Mouse (Mus musculus) right cerebral cortex, postnatal 10 days (tissue): ENCODE results near the gene Ube2o.
"Not testable (repeated sequence)": the region's sequence is repeated elsewhere in the genome, so short reads cannot be mapped to it uniquely, and the experiment has no call there.

ENCODE experiments used
- DNase-seq, 2 experiments: peaks; one replicate each; pipeline ENCODE4 v3.0.0; 2021; ENCODE audit warnings: low spot score in 2 of 2

Ube2o gene

DNA sequence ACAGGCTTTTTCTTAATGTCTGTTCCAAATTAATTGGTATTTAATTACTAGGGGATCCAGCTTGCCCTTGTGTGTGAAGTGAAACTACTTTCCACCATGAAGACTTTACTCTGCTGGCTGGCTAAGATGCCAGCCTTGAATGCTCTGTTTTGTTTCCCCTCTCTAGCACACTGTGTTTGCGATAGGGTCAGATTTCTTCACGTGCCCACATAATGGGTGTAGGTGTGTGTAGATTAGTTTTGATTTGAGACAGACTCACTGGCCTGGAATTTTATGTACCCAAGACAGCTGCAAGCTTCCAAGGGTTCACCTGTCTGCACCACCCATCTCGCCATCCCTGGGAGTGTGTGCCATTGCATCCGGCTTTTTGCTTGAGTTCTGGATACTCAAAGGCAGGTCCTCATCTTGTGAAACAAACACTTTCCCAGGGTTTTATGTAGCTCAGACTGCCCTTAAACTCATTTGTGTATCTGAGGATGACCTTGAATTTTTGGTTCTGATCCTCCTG, 67.7 kb downstream of the Ube2o start:
- no peak for DNase-seq

DNA sequence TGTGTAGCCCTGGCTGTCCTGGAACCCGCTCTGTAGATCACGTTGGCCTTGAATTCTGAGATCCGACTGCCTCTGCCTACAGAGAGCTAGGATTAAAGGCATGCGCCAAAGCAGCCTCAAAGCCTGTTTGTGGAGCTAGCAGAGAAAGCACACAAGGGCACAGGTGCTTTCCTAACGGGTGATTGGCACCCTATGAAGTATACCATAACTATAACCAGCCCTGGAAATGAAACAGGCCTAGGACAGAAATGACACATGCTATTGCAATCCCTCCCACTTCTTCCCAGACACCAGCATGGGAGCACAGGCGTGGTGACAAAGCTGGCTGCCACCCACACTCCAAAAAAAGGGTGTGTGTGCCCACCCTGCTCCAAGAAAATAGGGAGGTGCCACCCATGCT, 68.3 kb downstream of the Ube2o start:
- no peak for DNase-seq

DNA sequence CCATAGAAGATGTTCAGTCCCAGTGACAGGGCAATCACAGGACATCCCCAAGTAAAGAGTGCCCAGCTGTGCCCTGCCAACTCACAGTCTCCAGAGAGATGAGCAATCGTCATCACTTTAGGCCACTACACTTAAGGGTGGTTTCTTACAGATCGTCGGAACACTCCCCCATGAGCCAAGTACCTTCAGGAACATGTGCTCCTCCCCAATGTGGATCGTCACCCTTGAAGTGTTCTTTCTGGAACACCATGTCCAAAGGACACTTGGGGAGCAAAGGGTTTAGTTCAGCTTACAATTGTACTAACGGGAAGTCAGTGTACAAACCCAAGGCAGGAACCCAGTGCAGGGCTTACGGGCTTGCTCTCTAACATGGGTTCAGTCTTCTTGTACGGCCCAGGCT, 69.1 kb downstream of the Ube2o start:
- no peak for DNase-seq

DNA sequence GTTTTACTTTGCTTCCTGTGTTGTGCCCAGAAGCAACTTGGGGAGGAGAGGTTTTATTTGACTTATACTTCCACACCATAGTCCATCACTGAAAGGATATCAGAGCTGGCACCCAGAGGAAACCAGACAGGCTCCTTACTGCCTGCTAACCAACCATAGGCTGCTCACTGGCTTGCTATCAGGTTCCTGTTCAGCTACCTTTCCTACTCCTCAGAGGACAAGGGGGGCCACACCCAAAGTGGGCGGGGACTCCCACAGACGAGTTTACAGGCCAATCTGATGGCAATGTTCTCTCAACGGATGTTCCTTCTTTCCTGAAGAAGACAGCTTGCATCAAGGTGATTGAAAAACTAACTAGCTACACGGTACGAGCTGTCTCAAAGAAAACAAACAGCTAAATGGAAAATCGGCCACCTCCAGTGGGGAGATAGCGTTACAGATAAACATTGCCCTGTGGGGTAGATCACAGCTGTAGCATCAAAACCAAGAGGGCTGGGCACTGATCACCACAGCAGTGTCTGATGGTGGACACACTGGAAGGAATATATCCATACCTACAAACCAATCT, 69.9 kb downstream of the Ube2o start:
- no peak for DNase-seq

DNA sequence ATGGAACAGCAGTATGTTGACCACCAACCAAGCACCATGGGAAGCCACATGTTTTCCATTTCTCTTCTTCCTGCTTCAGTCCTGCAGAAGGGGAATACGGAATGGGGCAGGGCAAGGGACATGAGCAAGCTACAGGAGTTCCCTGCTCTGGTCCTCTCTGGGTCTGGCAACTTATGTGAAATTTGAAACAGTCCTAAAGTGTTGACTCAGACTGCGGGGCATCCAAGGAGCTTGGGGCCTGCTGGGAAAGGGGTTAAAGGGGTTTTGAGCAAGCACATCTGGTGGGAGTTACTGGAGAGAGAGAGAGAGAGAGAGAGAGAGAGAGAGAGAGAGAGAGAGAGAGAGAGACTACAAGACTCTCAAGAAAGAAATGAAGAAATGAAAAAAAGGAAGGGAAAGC, 72.6 kb downstream of the Ube2o start:
- DNase-seq: no peak

DNA sequence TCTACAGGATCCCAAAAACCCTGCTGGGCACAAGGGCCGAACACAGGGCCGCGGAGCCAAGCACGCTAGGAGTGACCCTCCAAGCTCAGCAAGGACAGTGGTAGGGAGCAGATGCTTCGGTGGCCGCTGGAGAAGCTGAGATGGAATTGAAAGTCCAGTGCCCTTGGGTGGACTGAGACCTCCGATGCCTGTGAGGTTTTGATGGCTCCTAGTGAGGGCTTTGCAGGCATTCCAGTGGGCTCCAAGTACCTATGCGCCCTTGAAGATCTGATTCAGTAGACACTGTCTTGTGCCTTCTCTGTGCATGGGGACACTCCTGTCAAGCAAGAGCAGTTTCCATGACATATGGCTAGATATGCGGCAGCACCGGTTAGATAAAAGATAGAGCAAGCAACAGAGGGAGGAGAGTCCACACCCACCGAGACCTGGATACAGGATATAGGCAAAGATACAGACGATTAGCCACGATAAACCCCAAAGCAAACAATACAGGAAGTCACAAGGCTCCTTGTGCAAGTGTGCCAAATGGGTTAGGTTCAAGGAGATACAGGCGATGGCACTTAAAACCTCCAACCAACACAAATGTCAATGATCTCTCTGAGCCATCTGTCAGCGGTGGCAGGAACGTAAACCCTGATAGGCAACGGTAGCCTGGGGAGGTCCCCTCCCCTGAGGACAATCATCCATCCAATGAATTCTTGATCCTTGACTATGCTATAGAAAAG, 74.9 kb downstream of the Ube2o start:
- DNase-seq: no peak

DNA sequence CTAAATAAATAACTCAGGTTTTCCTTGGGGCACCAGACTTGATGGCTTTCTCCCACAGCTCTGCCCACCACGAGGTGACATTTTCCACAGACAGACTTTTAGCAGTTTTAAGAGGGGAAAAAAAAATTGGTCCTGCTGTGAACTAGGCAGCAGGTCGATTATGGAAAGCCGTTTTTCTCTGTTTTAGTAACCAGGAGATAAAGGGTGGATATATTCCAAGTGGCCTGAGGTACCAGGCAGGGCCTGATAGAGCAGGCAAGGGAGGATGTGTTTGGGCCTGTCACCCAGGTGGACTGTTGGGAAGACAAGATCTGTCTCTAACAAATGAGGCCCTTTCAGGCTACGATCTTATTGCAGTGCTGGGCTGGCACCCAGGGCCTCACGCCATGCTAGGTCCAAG, 75.7 kb downstream of the Ube2o start:
- no peak for DNase-seq

DNA sequence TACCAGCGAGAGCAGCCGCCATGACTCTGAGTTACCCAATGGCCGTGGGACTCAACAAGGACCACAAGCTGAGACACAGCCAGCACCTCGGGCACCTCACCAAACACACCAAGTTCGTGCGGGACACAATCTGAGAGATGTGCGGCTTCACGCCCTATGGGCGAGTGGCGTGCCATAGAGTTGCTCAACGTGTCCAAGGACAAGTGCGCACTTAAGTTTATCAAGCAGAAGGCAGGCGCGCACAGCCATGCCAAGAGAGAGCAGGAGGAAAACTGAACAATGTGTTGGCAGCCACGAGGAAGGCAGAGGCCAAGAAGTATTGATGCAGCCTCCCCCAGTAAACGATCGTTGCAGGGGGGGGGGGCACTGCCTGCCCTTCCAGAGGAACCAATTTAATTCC, 76.7 kb downstream of the Ube2o start:
- DNase-seq: no peak

DNA sequence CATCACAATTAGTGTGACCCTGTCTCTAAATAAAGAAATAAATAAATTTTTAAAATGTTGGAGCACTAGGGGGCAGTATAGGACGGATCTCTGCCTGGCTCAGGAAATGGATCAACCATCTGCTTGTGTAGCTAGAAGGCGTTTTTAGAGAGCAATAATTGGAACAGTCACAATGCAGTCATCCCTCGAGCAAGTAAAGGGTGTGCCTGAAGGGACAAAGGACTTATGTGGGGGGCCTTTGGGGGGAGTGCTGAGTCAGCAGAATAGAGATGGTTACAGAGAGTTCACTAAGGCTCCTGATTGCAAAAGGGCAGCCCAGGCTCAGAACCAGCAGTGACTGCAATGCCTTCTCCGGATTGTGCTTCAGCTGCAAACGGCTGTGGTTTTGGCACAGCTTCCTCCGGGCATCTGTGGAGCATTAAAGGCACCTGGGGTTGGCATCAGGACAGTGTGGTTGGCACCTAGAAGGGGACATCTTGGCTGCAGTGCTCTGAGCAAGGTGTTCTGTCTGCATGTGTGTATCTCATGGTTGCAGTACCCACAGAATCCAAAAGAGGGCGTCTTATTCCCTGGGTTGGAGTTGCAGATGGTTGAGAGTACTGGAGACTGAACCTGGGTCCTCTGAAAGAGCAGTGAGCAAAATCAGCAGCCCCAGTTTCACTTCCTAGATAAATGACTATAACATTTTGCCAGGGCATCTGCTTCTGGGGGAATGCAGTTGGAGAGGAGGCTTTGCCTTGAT, 80.1 kb downstream of the Ube2o start:
- DNase-seq: no peak

DNA sequence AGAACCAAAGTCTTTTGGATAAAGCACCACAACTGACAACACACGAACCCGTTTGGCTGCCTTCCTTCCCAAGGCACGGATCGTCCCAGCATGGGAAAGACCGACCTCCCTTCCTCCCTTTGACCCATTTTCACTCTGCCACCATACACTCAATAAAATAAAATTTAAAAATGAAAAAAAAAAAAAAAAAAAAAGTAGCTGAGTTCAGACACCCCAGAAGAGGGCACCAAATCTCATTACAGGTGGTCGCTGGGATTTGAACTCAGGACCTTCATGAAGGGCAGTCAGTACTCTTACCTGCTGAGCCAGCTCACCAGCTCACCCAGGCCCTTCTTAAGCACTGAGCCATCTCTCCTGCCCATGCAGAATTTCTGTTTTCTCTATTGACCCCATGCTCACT, 82.2 kb downstream of the Ube2o start:
- DNase-seq: no peak

DNA sequence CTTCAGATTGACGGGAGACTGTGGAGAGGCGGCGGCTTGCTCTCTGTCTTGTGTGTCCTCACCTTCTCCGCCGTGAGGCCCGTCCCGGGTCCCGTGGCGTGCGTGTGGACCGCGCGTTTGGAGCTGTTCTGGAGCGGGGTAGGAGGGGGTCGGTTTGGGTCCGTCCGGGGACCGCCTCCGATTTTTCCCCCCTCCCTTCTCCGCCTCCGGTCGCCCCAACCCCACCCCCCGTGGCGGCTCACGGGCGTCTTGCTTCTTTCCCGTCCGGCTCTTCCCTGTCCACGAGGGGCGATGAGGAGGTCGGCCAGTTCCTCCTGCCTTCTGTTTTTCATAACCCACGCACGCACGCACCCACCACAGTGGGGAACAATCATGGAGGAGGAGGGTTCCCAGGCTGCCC, 82.7 kb downstream of the Ube2o start:
- DNase-seq: no peak

DNA sequence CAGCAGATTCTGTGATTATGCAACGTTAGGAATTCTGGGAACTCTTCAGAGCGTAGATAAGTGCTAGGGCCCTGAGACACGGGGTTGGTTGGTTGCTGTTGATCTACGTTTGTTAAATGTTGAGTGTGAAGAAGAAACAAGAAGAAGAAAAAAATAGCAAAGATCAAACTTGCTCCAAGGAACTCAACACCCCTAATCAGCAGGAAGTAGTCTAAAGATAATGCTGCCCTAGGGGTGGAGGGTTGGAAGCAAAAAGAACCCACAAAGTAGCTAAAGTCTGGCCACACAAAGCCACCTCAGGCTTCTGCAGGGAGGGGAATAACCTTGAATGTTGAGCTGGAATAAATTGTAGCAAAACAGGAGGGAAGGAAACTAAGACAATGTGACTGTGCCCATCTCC, 83.9 kb downstream of the Ube2o start:
- no peak for DNase-seq

DNA sequence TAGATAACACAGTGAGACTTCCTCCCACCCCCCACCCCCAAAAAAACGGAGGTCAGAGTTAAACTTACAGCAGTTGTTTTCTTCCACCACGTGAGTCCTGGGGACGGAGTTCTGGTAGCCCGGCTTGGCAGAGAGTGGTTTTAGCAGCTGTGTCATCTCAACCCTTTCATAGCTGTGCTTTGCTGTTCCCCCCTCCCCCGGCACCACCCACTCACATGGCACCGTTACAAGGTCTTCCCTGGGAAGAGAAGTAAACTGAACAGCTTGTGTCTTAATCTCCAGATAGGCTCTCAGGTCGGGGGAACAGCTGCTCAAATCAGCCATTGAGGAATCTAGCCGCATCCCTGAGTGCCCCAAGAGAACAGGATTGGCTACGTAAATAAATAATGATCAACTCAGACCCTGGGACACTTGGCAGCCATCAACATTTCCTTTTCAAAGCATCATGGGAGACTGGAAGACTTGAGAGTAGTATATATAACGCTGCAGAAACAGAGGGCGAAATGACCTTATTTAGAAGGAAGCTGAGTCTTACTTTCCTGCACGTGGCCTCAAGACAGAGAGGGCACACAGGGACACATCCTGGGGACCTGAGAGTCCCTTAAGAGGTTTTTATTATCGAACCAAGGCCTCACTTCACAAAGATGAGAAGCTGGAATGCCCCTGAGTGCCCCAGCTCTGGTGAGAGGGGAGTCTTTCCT, 86.6 kb downstream of the Ube2o start:
- DNase-seq: peak; percentile 73 to 76

DNA sequence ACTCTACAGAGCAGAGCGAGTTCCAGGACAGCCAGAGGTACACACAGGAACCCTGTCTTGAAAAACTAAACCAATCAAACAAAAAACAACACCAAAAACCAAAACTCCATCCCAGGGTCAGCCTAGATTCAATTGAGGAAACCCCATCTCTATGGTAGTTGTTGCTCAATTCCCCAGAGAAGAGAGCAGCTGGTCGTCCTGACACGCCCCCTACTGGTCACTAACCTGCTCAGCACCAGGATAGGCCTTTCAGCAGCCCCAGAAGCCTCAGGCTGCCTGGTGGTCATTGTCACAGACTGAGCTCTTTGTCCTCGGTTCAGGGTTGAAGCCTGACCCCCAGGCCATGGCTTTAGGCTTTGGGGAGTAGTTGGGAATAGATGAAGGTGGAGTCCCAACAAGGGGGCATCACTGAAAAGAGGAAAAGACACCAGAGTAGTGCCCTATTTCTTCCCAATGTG, 87.4 kb downstream of the Ube2o start, which contains the start of gene Prpsap1:
Gene Prpsap1 (minus strand): TSS at position 408 of the 458 bp plus-strand sequence.
- peak in 1 of 2 experiments; percentile 46 for DNase-seq

DNA sequence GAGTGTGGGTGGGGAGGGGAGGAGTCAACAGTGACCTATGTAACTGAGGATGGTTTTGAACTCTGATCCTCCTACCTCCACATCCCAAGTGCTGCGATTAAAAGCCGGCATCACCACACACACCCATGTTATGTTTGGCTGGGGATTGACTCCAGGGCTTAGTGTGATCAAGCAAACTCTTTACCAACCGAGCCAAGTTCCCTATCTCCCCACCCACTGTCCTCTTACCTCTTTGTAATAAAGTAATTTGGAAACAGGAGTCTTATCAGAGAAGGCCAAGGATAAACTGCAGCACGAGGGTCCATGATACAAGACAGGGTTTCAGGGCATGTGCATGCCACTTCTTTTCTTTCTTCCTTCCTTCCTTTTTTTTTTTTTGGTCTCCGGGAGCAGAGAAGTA, 88.1 kb downstream of the Ube2o start:
- DNase-seq: no peak

DNA sequence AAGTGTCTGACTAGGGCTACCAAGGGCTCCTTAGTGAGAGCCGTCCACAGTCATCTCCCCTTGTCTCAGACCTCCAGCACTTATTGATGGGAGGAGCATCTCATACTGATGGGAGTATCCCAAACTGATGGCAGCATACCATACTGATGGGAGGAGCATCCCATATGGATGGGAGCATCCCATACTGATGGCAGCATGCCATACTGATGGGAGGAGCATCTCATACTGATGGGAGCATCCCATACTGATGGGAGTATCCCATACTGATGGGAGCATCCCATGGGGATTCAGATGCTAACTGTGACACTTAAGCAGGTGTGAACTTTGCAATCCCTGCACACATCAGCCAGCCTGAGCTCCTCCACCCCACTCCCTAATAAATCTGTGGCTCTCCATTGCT, 88.7 kb downstream of the Ube2o start:
- DNase-seq: not testable (repeated sequence)

DNA sequence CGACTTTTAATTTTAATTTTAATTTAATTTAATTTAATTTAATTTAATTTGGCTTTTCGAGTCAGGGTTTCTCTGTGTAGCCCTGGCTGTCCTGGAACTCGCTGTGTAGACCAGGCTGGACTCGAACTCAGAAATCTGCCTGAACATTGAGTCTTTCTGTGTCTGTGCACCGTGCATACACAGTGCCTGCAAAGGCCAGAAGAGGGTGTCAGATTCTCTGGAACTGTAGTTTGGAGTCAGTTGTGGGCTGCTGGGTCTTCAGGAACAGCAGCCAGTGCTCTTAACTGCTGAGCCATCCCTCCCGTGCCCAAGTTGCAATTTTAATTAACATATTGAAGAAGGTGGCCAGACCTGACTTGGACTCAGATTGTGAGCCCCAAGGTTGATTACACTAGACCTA, 89.9 kb downstream of the Ube2o start:
- no peak for DNase-seq

DNA sequence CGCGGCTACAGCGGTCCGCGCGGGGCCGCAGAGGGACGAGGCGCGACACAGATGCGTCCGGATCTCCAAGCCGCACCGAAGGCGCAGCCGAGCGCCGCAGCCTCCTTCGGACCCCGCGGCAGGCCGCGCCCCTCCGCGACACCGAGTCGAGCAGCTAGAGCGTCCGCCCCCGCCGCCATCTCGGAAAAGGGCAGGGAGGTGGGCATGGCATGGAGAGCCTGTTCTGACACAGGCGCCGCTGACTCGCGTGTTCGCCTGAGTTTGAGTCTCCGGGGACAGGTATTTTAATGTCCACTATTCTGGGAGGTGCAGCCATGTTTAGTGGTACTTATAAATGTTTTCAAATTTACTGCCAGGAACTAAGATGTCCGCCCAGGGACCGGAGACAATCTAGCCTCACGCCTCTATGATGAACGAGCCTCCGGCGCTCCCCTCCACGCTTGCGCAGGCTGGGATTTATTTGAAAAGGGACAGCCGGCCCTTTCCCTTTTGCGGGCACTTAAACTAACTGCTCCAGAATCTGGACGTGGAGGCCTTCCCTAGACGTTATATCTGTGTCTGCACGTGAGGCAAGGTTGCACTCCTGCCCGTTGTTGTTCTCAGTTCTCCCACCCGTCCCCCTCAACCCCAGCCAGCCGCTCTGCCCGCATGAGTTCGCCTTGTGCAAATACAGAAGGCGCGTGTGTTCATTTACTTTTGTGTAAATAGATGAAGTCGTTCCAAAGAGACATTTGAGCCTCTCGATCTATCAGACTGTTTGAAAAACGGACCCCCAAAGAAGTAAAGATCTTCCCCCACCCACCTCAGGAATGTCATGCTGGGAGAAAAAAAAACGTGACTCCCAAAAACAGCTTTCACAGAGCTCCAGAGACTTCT, 90.8 kb downstream of the Ube2o start:
- DNase-seq: peak; percentile 90 to 93

DNA sequence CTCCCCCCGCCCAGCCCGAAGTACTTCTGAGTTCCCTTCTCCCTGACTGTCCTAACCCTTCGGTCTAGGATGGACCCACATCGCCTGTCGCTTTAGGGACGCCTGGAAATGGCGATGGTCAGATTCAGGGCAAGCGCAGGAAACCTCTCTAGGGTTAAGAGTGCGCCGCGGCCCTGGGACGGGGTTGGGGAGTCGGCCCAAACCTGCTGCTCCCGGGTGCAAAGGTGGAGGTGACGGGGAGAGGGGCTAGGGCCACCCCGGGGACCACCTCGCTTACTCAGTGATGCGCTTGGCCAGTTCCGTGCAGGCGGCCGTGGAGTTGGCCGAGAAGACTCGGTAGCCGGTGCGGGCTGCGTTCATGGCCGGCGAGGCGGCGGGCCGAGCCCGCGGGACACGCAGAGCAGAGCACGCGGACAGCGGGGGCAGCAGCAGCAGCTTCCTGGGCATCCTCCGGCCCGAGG, 91.4 kb downstream of the Ube2o start:
- DNase-seq: no peak

DNA sequence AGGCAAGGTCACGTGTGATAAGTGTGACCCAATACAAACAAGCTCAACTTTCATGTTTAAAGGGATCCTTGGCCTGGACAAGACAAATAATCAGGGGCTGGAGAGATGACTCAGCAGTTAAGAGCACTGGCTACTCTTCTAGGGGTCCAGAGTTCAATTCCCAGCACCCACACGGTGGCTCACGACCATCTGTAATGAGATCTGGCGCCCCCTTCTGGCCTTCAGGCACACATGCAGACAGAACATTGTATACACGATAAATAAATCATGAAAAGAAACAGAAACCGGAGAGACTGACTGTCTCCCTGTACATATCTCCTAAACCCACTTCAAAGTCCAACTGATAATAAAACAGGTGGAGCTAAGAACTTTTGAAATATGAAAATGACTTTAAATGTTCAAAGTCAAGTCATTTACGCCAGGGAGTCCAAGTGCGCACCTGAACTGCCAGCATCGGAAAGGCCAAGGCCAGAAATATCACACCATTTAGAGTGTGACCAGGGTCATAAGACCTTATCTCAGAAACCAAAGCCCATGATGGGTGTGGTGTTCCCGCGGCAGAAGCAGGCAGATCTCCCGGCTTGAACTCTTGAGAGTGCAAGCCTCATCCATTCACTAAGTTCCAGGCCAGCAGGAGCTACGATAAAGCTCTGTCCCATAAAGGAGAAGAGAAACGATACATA, 92.4 kb downstream of the Ube2o start:
- DNase-seq: no peak
